Comparison of ENCODE assay signal across 8 mouse cellular contexts in the genomic region with DNA sequence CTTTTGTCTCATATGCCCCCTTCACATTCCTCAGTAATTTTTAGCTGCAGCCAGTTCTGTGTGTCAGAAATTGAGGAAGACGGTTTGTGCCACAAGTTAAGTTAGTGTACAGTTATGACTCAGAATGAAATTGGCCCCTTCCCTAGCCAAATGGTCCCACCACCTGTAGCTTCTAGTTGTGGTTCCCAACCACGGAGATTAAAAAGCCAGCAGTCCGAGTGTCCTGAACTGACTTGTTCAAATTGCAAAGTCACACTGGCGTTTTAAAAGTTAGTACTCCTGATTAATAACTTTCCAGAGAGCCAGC. TPM values are rescaled to one million over a fixed set of nuclear protein-coding genes. Genes with fewer than 3 reads are reported as not detected.
DNase-seq lines count a peak whose midpoint lies in the region; ATAC-seq and TF ChIP-seq lines count a peak whose summit lies in the region.

No protein-coding gene starts in this region.

- peaks cover 36% of the 10 kb centered on the region for H3K4me1 ChIP-seq in erythroblast, embryonic 14.5 days (ENCODE audit: control insufficient read depth)
- no peaks in the 10 kb centered on the region for H3K4me1 ChIP-seq in ES-Bruce4 (ENCODE audit: control insufficient read depth, insufficient read depth, low read length)
- peaks cover 14% of the 10 kb centered on the region for H3K4me1 ChIP-seq in forebrain, embryonic 16.5 days (replicated peaks; ENCODE audit: control insufficient read depth, insufficient read depth, low read length)
- peaks cover 8% of the 10 kb centered on the region; the same call in 1 of the 2 replicates for H3K4me1 ChIP-seq in liver, embryonic 11.5 days (replicated peaks; ENCODE audit: control insufficient read depth, insufficient read depth, low read length)
- peaks cover 19% of the 10 kb centered on the region for H3K4me1 ChIP-seq in neural tube, embryonic 13.5 days (replicated peaks)

- no peaks in the 10 kb centered on the region for H3K9me3 ChIP-seq in erythroblast, embryonic 14.5 days (ENCODE audit: control insufficient read depth, low read length)
- no peaks in the 10 kb centered on the region for H3K9me3 ChIP-seq in ES-Bruce4 (replicated peaks; ENCODE audit: control insufficient read depth, insufficient read depth, low read length, poor library complexity, severe bottlenecking)
- no peaks in the 10 kb centered on the region for H3K9me3 ChIP-seq in forebrain, embryonic 16.5 days (ENCODE audit: control insufficient read depth, low read length)
- H3K9me3 ChIP-seq in liver, embryonic 11.5 days (ENCODE audit: control insufficient read depth, low read length) = no peaks in the 10 kb centered on the region
- H3K9me3 ChIP-seq in neural tube, embryonic 13.5 days = no peaks in the 10 kb centered on the region

- H3K27ac ChIP-seq in ES-Bruce4 (ENCODE audit: insufficient read depth, low read length) = 0 out of 2 replicates have a peak overlapping the region, but pooled peaks have one; percentile 1
- no peak overlapping the region for H3K27ac ChIP-seq in forebrain, embryonic 16.5 days (ENCODE audit: low read length)
- H3K27ac ChIP-seq in liver, embryonic 11.5 days (ENCODE audit: low read depth, low read length) = peak overlapping the region; percentile 96; the same call in 1 of the 2 replicates
- peak overlapping the region; percentile 95 for H3K27ac ChIP-seq in neural tube, embryonic 13.5 days (replicated peaks)

- H3K4me2 ChIP-seq in forebrain, embryonic 16.5 days (ENCODE audit: low read length) = peak overlapping the region; percentile 70
- peak overlapping the region; percentile 68 for H3K4me2 ChIP-seq in liver, embryonic 11.5 days
- peak overlapping the region; percentile 91 for H3K4me2 ChIP-seq in neural tube, embryonic 13.5 days

- H3K9ac ChIP-seq in ES-Bruce4 (ENCODE audit: low read depth, poor library complexity, severe bottlenecking) = peak overlapping the region; percentile 79
- peak overlapping the region; percentile 98; the same call in 1 of the 2 replicates for H3K9ac ChIP-seq in forebrain, embryonic 16.5 days (replicated peaks; ENCODE audit: low read depth, low read length)
- peak overlapping the region; percentile 89 for H3K9ac ChIP-seq in liver, embryonic 11.5 days (ENCODE audit: low read depth, low read length)
- H3K9ac ChIP-seq in neural tube, embryonic 13.5 days = peak overlapping the region; percentile 94

- H3K36me3 ChIP-seq in erythroblast, embryonic 14.5 days (ENCODE audit: control insufficient read depth) = peaks cover 9% of the 10 kb centered on the region
- peaks cover 2% of the 10 kb centered on the region; the same call in 1 of the 2 replicates for H3K36me3 ChIP-seq in ES-Bruce4 (ENCODE audit: control insufficient read depth, insufficient read depth, low read length, poor library complexity, severe bottlenecking)
- H3K36me3 ChIP-seq in forebrain, embryonic 16.5 days (ENCODE audit: control insufficient read depth, insufficient read depth) = peaks cover 2% of the 10 kb centered on the region; the same call in 1 of the 2 replicates
- peaks cover 2% of the 10 kb centered on the region; the same call in 1 of the 2 replicates for H3K36me3 ChIP-seq in liver, embryonic 11.5 days (ENCODE audit: control insufficient read depth, insufficient read depth, low read length)
- H3K36me3 ChIP-seq in neural tube, embryonic 13.5 days = peaks cover 11% of the 10 kb centered on the region

- no peak for TF ChIP-seq EP300 in ES-Bruce4 (IDR thresholded peaks at IDR 0.05; ENCODE audit: insufficient read depth, low read depth, low read length)

- H3K27me3 ChIP-seq in erythroblast, embryonic 14.5 days (ENCODE audit: control insufficient read depth) = no peaks in the 10 kb centered on the region
- H3K27me3 ChIP-seq in ES-Bruce4 (ENCODE audit: control insufficient read depth, insufficient read depth, low read length, poor library complexity, severe bottlenecking) = no peaks in the 10 kb centered on the region
- H3K27me3 ChIP-seq in forebrain, embryonic 16.5 days (replicated peaks; ENCODE audit: control insufficient read depth, insufficient read depth, low read length) = no peaks in the 10 kb centered on the region
- no peaks in the 10 kb centered on the region for H3K27me3 ChIP-seq in liver, embryonic 11.5 days (replicated peaks; ENCODE audit: control insufficient read depth, insufficient read depth, low read length)
- no peaks in the 10 kb centered on the region for H3K27me3 ChIP-seq in neural tube, embryonic 13.5 days

- 15% methylated on average over 4 of the region's 4 CpGs for WGBS in forebrain, embryonic 16.5 days
- 5% methylated on average over 4 of the region's 4 CpGs for WGBS in liver, embryonic 11.5 days
- WGBS in neural tube, embryonic 13.5 days = 18% methylated on average over 4 of the region's 4 CpGs

- ATAC-seq in erythroblast, adult 5-6 weeks (replicated peaks; ENCODE audit: low FRiP score, poor library complexity, severe bottlenecking) = no peak
- ATAC-seq in forebrain, embryonic 16.5 days = no peak
- ATAC-seq in liver, embryonic 11.5 days (replicated peaks; ENCODE audit: low FRiP score) = no peak
- no peak for ATAC-seq in neural tube, embryonic 13.5 days (ENCODE audit: low read depth)

- DNase-seq in liver, embryonic 11.5 days (ENCODE audit: low spot score) = no peak
- no peak for DNase-seq in layer of hippocampus, postnatal 25 days (ENCODE audit: extremely low spot score in 1 of 2, low spot score in 1 of 2)
- no peak for DNase-seq in spleen, postnatal 14 days (ENCODE audit: low spot score in 2 of 2)

- no peak for TF ChIP-seq POLR2A in ES-Bruce4 (IDR thresholded peaks at IDR 0.05; ENCODE audit: insufficient read depth, low read length)

- no peak for TF ChIP-seq CTCF in ES-Bruce4 (IDR thresholded peaks at IDR 0.05; ENCODE audit: low read depth, low read length)

- H3K4me3 ChIP-seq in erythroblast, embryonic 14.5 days (replicated peaks) = peak overlapping the region; percentile 89
- H3K4me3 ChIP-seq in ES-Bruce4 (ENCODE audit: low read depth, low read length) = peak overlapping the region; percentile 46
- peak overlapping the region; percentile 90 for H3K4me3 ChIP-seq in forebrain, embryonic 16.5 days (replicated peaks; ENCODE audit: low read length)
- peak overlapping the region; percentile 93 for H3K4me3 ChIP-seq in liver, embryonic 11.5 days (ENCODE audit: low read depth, low read length)
- peak overlapping the region; percentile 66 for H3K4me3 ChIP-seq in neural tube, embryonic 13.5 days

RNA-seq across cellular contexts. Expression of a gene that starts 0.7 kb away (rescaled TPM):
- 0.03 and 0.10 TPM in 2 replicates for polyA plus RNA-seq in erythroblast, embryonic 14.5 days (2012)
- 11.7 and 25.3 TPM in 2 replicates for total RNA-seq in erythroblast, adult 5-6 weeks (2015; ENCODE audit: low replicate concordance)
- total RNA-seq in erythroblast, adult 5-6 weeks (2017; ENCODE audit: low replicate concordance) = 9.3 and 9.7 TPM in 2 replicates
- 24.7 and 31.7 TPM in 2 replicates for polyA plus RNA-seq in ES-Bruce4 (2011; ENCODE audit: insufficient read depth, insufficient read length, low read depth, missing spikeins)
- 26.0 and 26.3 TPM in 2 replicates for polyA plus RNA-seq in forebrain, embryonic 16.5 days (2015; fragmentation: Nextera tagmentation; extraction: Ambion mirVana)
- 30.1 and 35.5 TPM in 2 replicates for polyA plus RNA-seq in liver, embryonic 11.5 days (2014; fragmentation: Nextera tagmentation; extraction: Ambion mirVana)
- polyA plus RNA-seq in neural tube, embryonic 13.5 days (2015; fragmentation: Nextera tagmentation; extraction: Ambion mirVana) = 36.0 and 40.9 TPM in 2 replicates
- 10 to 100 TPM; 30.3 to 37.2 TPM for total RNA-seq in layer of hippocampus, postnatal 25 days (2021)

RNA-seq across cellular contexts. Expression of a gene that starts 0.7 kb away (rescaled TPM):
- polyA plus RNA-seq in erythroblast, embryonic 14.5 days (2012) = 0.28 and 0.41 TPM in 2 replicates
- 18.2 and 20.4 TPM in 2 replicates for total RNA-seq in erythroblast, adult 5-6 weeks (2015; ENCODE audit: low replicate concordance)
- 17.6 and 19.4 TPM in 2 replicates for total RNA-seq in erythroblast, adult 5-6 weeks (2017; ENCODE audit: low replicate concordance)
- polyA plus RNA-seq in ES-Bruce4 (2011; ENCODE audit: insufficient read depth, insufficient read length, low read depth, missing spikeins) = 38.8 and 42.8 TPM in 2 replicates
- polyA plus RNA-seq in forebrain, embryonic 16.5 days (2015; fragmentation: Nextera tagmentation; extraction: Ambion mirVana) = 171 and 178 TPM in 2 replicates
- 42.4 and 47.4 TPM in 2 replicates for polyA plus RNA-seq in liver, embryonic 11.5 days (2014; fragmentation: Nextera tagmentation; extraction: Ambion mirVana)
- polyA plus RNA-seq in neural tube, embryonic 13.5 days (2015; fragmentation: Nextera tagmentation; extraction: Ambion mirVana) = 169 and 170 TPM in 2 replicates
- total RNA-seq in layer of hippocampus, postnatal 25 days (2021) = 100 to 1,000 TPM; 150 to 167 TPM

Comparison
In these comparisons a context has a peak if more than half of its experiments do, and no peak if none do; other contexts are left out.
1. RNA of a gene that starts 0.7 kb away (polyA plus RNA-seq): 36.0 to 40.9 TPM in neural tube, embryonic 13.5 days, 30.1 to 35.5 TPM in liver, embryonic 11.5 days, 26.0 to 26.3 TPM in forebrain, embryonic 16.5 days and 24.7 to 31.7 TPM in ES-Bruce4; 0.03 to 0.10 TPM in erythroblast, embryonic 14.5 days; every median in the first group is over 10 times any median in the second.
2. RNA of a gene that starts 0.7 kb away (polyA plus RNA-seq): 171 to 178 TPM in forebrain, embryonic 16.5 days, 169 to 170 TPM in neural tube, embryonic 13.5 days, 38.8 to 42.8 TPM in ES-Bruce4 and 42.4 to 47.4 TPM in liver, embryonic 11.5 days; 0.28 to 0.41 TPM in erythroblast, embryonic 14.5 days; every median in the first group is over 10 times any median in the second.
3. Peak in every context shown above with its lines, with median percentiles within 50 percentile points of each other: H3K4me3 ChIP-seq, H3K9ac ChIP-seq and H3K4me2 ChIP-seq.